Mouse (Mus musculus) midbrain, embryonic 12.5 days (tissue): ENCODE results near the gene Farp1. TPM values are rescaled to one million over a fixed set of nuclear protein-coding genes. Genes with fewer than 3 reads are reported as not detected.

Experiments
- ATAC-seq: fragments of 200-750 bp; cut with Nextera tagmentation; 2 replicates; pipeline ENCODE4 v1.8.0; 2017; ENCODE audit warnings: low read depth, moderate TSS enrichment, moderate library complexity; ENCODE audit not compliant: low FRiP score
- H3K27ac ChIP-seq: fragments of 300-500 bp; sonication (generic); replicated peaks from 2 replicates; pipeline ENCODE4 v1.5.1; 2016; ENCODE audit warnings: mild to moderate bottlenecking
- H3K27me3 ChIP-seq: fragments of 300-500 bp; sonication (generic); 2 replicates; pipeline ENCODE4 v1.6.1; 2016; ENCODE audit warnings: mild to moderate bottlenecking
- H3K36me3 ChIP-seq: fragments of 300-500 bp; sonication (generic); 2 replicates; pipeline ENCODE4 v1.6.1; 2016
- H3K4me1 ChIP-seq: fragments of 300-500 bp; sonication (generic); 2 replicates; pipeline ENCODE4 v1.6.1; 2016
- H3K4me2 ChIP-seq: fragments of 300-500 bp; sonication (generic); replicated peaks from 2 replicates; pipeline ENCODE4 v1.6.1; 2016; ENCODE audit warnings: mild to moderate bottlenecking, moderate library complexity
- H3K4me3 ChIP-seq: fragments of 300-500 bp; sonication (generic); 2 replicates; pipeline ENCODE4 v1.5.1; 2016; ENCODE audit warnings: mild to moderate bottlenecking
- H3K9ac ChIP-seq: fragments of 300-500 bp; sonication (generic); replicated peaks from 2 replicates; pipeline ENCODE4 v1.6.1; 2016; ENCODE audit warnings: mild to moderate bottlenecking, moderate library complexity
- H3K9me3 ChIP-seq: fragments of 300-500 bp; sonication (generic); 2 replicates; pipeline ENCODE4 v1.6.1; 2016; ENCODE audit warnings: mild to moderate bottlenecking
- WGBS: fragments of 180-500 bp; shearing (Covaris S2); methylation state at CpG from one replicate; pipeline ENCODE4 v1.1.7; 2016; 5-methylcytosine and 5-hydroxymethylcytosine counted together
- polyA plus RNA-seq: library from polyadenylated mRNA; unstranded; fragments of >200 nt; fragmentation: Nextera tagmentation; extraction: Ambion mirVana; gene quantifications from 2 replicates; pipeline ENCODE4 v1.2.1, GENCODE M21; 2016

Gene Farp1
- polyA plus RNA-seq, 1 experiment from 2014 or later: 26.5 TPM

GRCm38 (mm10) chr14:121108439-121109115, 73.6 kb downstream of the Farp1 start:
- peak overlapping the region; percentile 14; the same call in 1 of the 2 replicates for H3K4me2 ChIP-seq
- ATAC-seq: no peak
- H3K27ac ChIP-seq: peak overlapping the region; percentile 39; the same call in 1 of the 2 replicates

GRCm38 (mm10) chr14:121109116-121109504, 74.1 kb downstream of the Farp1 start:
- H3K36me3 ChIP-seq: no peaks in the 10 kb centered on the region
- peaks cover 23% of the 10 kb centered on the region for H3K4me1 ChIP-seq
- peak; percentile 44; the same call in 1 of the 2 replicates for ATAC-seq
- WGBS: 13% methylated on average over 9 of the region's 9 CpGs
- H3K27ac ChIP-seq: peak overlapping the region; percentile 39; the same call in 1 of the 2 replicates
- no peaks in the 10 kb centered on the region for H3K9me3 ChIP-seq
- peak overlapping the region; percentile 14; the same call in 1 of the 2 replicates for H3K4me2 ChIP-seq
- no peak overlapping the region for H3K4me3 ChIP-seq
- no peak overlapping the region for H3K9ac ChIP-seq
- no peaks in the 10 kb centered on the region for H3K27me3 ChIP-seq

More at GRCm38 (mm10) chr14:121108439-121109115, 73.6 kb downstream of the Farp1 start:
- Histone ChIP-seq H3K9me3 (no peaks in the 10 kb centered on the region), H3K9ac (no peak overlapping the region), H3K27me3 (no peaks in the 10 kb centered on the region), H3K4me1 (peaks cover 23% of the 10 kb centered on the region), H3K4me3 (no peak overlapping the region), H3K36me3 (peaks cover 2% of the 10 kb centered on the region; the same call in 1 of the 2 replicates)
- 18% methylated on average over 8 of the region's 8 CpGs for WGBS

GRCm38 (mm10) chr14:121110492-121111267, 75.7 kb downstream of the Farp1 start:
- WGBS: 94% methylated on average over 13 of the region's 13 CpGs
- no peak overlapping the region for H3K9ac ChIP-seq
- no peak overlapping the region for H3K4me3 ChIP-seq
- no peak overlapping the region for H3K27ac ChIP-seq
- H3K27me3 ChIP-seq: no peaks in the 10 kb centered on the region
- ATAC-seq: no peak
- no peak overlapping the region for H3K4me2 ChIP-seq
- H3K4me1 ChIP-seq: peaks cover 23% of the 10 kb centered on the region
- no peaks in the 10 kb centered on the region for H3K36me3 ChIP-seq
- H3K9me3 ChIP-seq: no peaks in the 10 kb centered on the region

GRCm38 (mm10) chr14:121112061-121112460, 77.1 kb downstream of the Farp1 start:
- 84% methylated on average over 8 of the region's 8 CpGs for WGBS
- Histone ChIP-seq H3K4me2 (no peak overlapping the region), H3K4me1 (peaks cover 17% of the 10 kb centered on the region), H3K9me3 (no peaks in the 10 kb centered on the region), H3K9ac (no peak overlapping the region), H3K36me3 (no peaks in the 10 kb centered on the region), H3K27ac (no peak overlapping the region), H3K4me3 (no peak overlapping the region), H3K27me3 (no peaks in the 10 kb centered on the region)
- ATAC-seq: no peak

GRCm38 (mm10) chr14:121113785-121114184, 78.8 kb downstream of the Farp1 start:
- H3K9ac ChIP-seq: no peak overlapping the region
- 77% methylated on average over 6 of the region's 6 CpGs for WGBS
- H3K27ac ChIP-seq: no peak overlapping the region
- H3K9me3 ChIP-seq: no peaks in the 10 kb centered on the region
- no peak for ATAC-seq
- peaks cover 6% of the 10 kb centered on the region for H3K4me1 ChIP-seq
- H3K27me3 ChIP-seq: no peaks in the 10 kb centered on the region
- no peaks in the 10 kb centered on the region for H3K36me3 ChIP-seq
- no peak overlapping the region for H3K4me2 ChIP-seq
- H3K4me3 ChIP-seq: no peak overlapping the region

GRCm38 (mm10) chr14:121116696-121117095, 81.7 kb downstream of the Farp1 start:
- Histone ChIP-seq H3K9ac (no peak overlapping the region), H3K4me2 (no peak overlapping the region), H3K4me1 (no peaks in the 10 kb centered on the region), H3K9me3 (no peaks in the 10 kb centered on the region), H3K27me3 (no peaks in the 10 kb centered on the region), H3K36me3 (no peaks in the 10 kb centered on the region), H3K4me3 (no peak overlapping the region), H3K27ac (no peak overlapping the region)
- ATAC-seq: no peak
- 81% methylated on average over 4 of the region's 4 CpGs for WGBS

- Histone ChIP-seq H3K4me2 (no peak overlapping the region), H3K9me3 (no peaks in the 10 kb centered on the region), H3K4me3 (no peak overlapping the region), H3K9ac (no peak overlapping the region), H3K36me3 (no peaks in the 10 kb centered on the region), H3K27ac (no peak overlapping the region), H3K27me3 (no peaks in the 10 kb centered on the region), H3K4me1 (0 out of 2 replicates have a peak, but pooled peaks cover 8% of the 10 kb centered on the region)
- no peak for ATAC-seq
- 87% methylated on average over 7 of the region's 7 CpGs for WGBS
These were observed 83.9 kb downstream of the Farp1 start for GRCm38 (mm10) chr14:121118860-121119259.

GRCm38 (mm10) chr14:121121664-121122063, 86.7 kb downstream of the Farp1 start:
- Histone ChIP-seq H3K9ac (no peak overlapping the region), H3K36me3 (no peaks in the 10 kb centered on the region), H3K4me3 (no peak overlapping the region), H3K4me2 (no peak overlapping the region), H3K4me1 (0 out of 2 replicates have a peak, but pooled peaks cover 8% of the 10 kb centered on the region), H3K9me3 (no peaks in the 10 kb centered on the region), H3K27ac (no peak overlapping the region), H3K27me3 (no peaks in the 10 kb centered on the region)
- no peak for ATAC-seq
- 92% methylated on average over 3 of the region's 3 CpGs for WGBS

- ATAC-seq: no peak
- no peaks in the 10 kb centered on the region for H3K27me3 ChIP-seq
- H3K4me3 ChIP-seq: no peak overlapping the region
- no peaks in the 10 kb centered on the region for H3K36me3 ChIP-seq
- H3K9me3 ChIP-seq: no peaks in the 10 kb centered on the region
- H3K9ac ChIP-seq: no peak overlapping the region
- 55% methylated on average over 2 of the region's 2 CpGs for WGBS
- no peak overlapping the region for H3K4me2 ChIP-seq
- no peak overlapping the region for H3K27ac ChIP-seq
- 0 out of 2 replicates have a peak, but pooled peaks cover 8% of the 10 kb centered on the region for H3K4me1 ChIP-seq
These were observed 87.9 kb downstream of the Farp1 start for GRCm38 (mm10) chr14:121122852-121123251.

- H3K9me3 ChIP-seq: no peaks in the 10 kb centered on the region
- no peak for ATAC-seq
- no peak overlapping the region for H3K4me2 ChIP-seq
- 91% methylated on average over 8 of the region's 8 CpGs for WGBS
- no peak overlapping the region for H3K4me3 ChIP-seq
- no peak overlapping the region for H3K9ac ChIP-seq
- H3K27me3 ChIP-seq: no peaks in the 10 kb centered on the region
- H3K27ac ChIP-seq: no peak overlapping the region
- H3K4me1 ChIP-seq: peaks cover 16% of the 10 kb centered on the region
- H3K36me3 ChIP-seq: no peaks in the 10 kb centered on the region
These were observed 89.5 kb downstream of the Farp1 start for GRCm38 (mm10) chr14:121124409-121125010.

- no peak for ATAC-seq
- WGBS: 82% methylated on average over 3 of the region's 3 CpGs
- H3K4me1 ChIP-seq: peaks cover 17% of the 10 kb centered on the region
- no peak overlapping the region for H3K9ac ChIP-seq
- H3K9me3 ChIP-seq: no peaks in the 10 kb centered on the region
- no peak overlapping the region for H3K4me2 ChIP-seq
- no peaks in the 10 kb centered on the region for H3K27me3 ChIP-seq
- no peaks in the 10 kb centered on the region for H3K36me3 ChIP-seq
- H3K4me3 ChIP-seq: no peak overlapping the region
- H3K27ac ChIP-seq: no peak overlapping the region
These were observed 90.7 kb downstream of the Farp1 start for GRCm38 (mm10) chr14:121125651-121126050.

GRCm38 (mm10) chr14:121126291-121126690, 91.3 kb downstream of the Farp1 start:
- H3K9me3 ChIP-seq: no peaks in the 10 kb centered on the region
- H3K4me3 ChIP-seq: no peak overlapping the region
- ATAC-seq: no peak
- H3K9ac ChIP-seq: no peak overlapping the region
- no peak overlapping the region for H3K27ac ChIP-seq
- H3K27me3 ChIP-seq: no peaks in the 10 kb centered on the region
- H3K36me3 ChIP-seq: no peaks in the 10 kb centered on the region
- no peak overlapping the region for H3K4me2 ChIP-seq
- H3K4me1 ChIP-seq: peaks cover 17% of the 10 kb centered on the region
- WGBS: 88% methylated on average over 4 of the region's 4 CpGs
